Mouse (Mus musculus): ENCODE measurements around the gene Zfp513.
A peak's percentile ranks its signal among the peaks of the same experiment; 100 is the strongest.

Gene Zfp513

DNA sequence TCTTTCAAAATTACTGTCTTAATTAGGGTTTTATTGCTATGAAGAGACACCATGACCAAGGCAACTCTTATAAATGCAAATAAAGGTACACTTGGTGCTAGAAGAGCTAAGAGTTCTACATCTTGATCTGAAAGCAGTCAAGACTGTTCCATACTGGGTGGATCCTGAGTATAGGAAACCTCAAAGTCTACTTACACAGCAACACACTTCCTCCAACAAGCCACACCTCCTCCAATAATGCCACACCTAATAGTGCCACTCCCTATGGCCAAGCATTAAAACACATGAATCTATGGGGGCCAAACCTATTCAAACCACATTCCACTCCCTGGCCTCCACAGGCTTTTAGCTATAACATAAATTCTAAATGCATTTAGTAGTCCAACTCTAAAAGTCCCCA, 39.6 kb downstream of the Zfp513 start:
- DNase-seq, result no peak

DNA sequence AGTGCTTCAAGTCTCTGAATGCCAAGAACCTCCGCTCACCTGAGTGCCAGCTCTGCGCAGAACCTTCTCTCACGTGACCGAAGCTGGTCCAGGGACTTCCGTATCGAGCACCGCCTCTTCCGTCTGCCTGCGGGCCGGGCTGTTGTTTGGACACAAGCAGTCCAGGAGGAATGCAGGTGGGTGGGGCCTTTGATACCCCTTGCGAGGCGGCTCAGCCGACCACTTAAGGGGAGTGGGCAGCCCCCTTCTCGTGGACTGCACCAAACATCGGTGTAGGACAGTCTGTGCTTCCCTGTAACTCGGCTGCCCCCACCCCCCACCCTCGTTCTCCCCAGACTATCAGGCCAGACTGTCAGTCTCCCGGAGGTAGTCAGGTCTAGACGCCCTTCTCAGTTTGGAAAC, 48.0 kb downstream of the Zfp513 start, which contains the start of gene Mpv17:
Mpv17 (minus strand) TSS at position 100 of the 402 bp plus-strand sequence.
- DNase-seq, result peak; percentile 76

DNA sequence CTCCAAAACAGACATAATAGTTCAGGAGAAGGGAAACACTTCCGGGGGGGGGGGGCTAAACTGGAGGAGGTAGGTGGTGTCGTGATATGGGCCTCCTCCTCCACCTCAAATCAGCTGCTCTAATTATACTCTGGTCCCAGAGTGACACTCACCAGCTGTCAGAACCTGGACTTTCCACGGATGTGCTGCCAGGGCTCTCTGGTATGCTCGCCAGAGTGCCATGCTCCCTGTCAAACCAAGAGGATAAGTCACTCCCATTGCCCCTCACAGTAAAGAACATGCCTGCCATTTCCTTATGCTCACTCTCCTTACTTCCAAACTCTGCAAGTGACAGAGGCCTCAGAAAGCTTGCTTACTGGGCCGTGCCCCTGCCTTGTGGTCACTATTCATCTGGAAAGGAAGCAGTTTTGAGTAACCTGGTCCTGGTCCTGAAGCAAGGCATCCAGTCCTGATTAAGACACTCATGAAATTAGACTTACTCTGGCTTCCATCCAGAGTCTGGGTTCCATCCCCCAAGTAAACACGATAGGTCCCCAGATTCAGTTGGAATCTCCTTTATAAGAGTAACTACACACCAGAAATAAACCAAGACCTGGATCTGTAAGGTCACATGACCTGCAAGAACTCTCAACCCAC, 48.5 kb downstream of the Zfp513 start:
- peak; percentile 5 for DNase-seq

DNA sequence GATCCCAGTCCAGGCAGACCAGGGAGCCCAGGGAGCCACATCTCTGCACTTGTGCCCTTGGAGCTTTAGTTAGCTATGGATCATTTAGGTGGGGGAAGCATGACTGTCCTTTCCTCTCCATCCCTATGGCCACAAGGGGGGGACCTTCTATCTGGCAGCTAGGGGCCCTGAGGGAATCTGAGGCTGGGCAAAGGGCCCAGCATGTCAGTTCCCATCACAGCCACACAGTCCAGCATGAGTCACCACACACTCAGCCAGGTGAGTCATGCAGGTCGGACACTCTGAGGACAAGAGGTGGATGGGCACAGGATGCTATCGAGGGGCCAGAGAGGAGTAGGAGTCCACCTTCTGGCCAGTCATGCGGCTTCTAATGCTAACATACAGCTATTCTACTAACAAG, 50.4 kb downstream of the Zfp513 start:
- DNase-seq, result no peak

DNA sequence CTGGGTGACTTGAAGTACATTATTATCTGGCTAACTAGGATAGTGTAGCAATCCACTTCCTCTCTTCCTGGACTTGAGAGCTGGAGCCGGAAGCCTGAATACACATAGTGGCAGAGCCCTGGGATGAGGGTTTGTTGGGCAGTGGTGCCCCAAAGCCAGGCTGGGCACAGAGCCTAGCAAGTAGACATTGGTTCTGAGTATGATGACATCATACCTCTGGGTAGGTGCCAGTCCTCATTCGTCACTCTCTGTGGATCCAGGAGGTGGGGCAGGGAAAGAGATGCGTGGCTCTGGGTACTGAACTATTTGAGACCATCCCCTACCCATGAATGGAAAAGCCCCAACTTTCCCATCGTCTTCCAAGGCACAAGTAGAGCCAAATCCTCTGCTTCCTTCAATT, 52.3 kb downstream of the Zfp513 start:
- DNase-seq, result no peak

Data from thymus, postnatal 14 days (tissue).